Mouse (Mus musculus) adrenal gland, adult 10 weeks (tissue): ENCODE results near the gene Bcl11a. TPM values are rescaled to one million over a fixed set of nuclear protein-coding genes. Genes with fewer than 3 reads are reported as not detected.

Source experiments
- polyA plus RNA-seq: library from polyadenylated mRNA; stranded (reverse); fragments of 350-450 nt; fragmentation: Illumina TruSeq; extraction: RNeasy Lipid Tissue Mini Kit (QIAGEN cat#74804); gene quantifications from one replicate; pipeline ENCODE4 v1.2.3, GENCODE M21; 2014; ENCODE audit warnings: low read depth, low replicate concordance

The Bcl11a gene
- polyA plus RNA-seq = 2.5 TPM

GRCm38 (mm10) chr11:24077795-24078705, at the start of gene Bcl11a:
TSS of gene Bcl11a (plus strand) at chr11:24078056.

GRCm38 (mm10) chr11:24074634-24075104, 3.2 kb upstream of the Bcl11a start, which contains the start of gene A830031A19Rik:
TSS of gene A830031A19Rik (minus strand) at chr11:24075054.

Other genes starting within 250 kb of the Bcl11a start
- 51.4 TPM for gene Papolg, start 182.8 kb upstream of the Bcl11a start, polyA plus RNA-seq
- gene A830031A19Rik, start 3.0 kb upstream of the Bcl11a start, polyA plus RNA-seq = not detected